ENCODE assay signal across 25 mouse cellular contexts in the genomic region with DNA sequence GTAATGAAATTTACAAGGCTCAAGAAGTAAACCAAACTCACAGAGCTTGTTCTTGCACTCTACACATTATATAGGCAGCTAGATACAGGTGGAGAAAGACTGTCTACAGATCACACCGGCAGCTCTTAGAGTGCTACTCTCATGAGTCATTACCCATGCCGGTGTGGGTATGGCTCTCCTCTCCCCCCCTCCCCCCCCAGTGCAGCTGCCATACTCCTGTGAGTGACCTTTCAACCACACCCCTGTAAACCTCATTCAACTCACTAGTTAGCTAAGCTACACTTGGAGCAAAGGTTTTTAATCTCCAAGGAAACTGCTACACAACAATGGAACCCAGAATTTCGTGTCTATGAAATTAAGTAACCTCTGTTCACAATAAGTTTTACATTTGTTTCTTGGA. TPM values are rescaled to one million over a fixed set of nuclear protein-coding genes. Genes with fewer than 3 reads are reported as not detected.
DNase-seq lines count a peak whose midpoint lies in the region; TF ChIP-seq lines count a peak whose summit lies in the region.
"Had no signal": no experiment of that assay in that cellular context is flagged by ENCODE, and none has a peak within 500 bp of the region (broad histone marks: within the 10 kb centered on the region; RNA-seq: fewer than 3 reads in every experiment).

No protein-coding gene starts in this region.

- H3K79me2 ChIP-seq in CH12.LX (replicated peaks; ENCODE audit: control insufficient read depth, extremely low read depth, insufficient read depth, poor library complexity, severe bottlenecking): peaks cover 15% of the 10 kb centered on the region

- no peaks in the 10 kb centered on the region for H3K27me3 ChIP-seq in CH12.LX (replicated peaks)
- H3K27me3 ChIP-seq in small intestine, adult 2 months (ENCODE audit: control insufficient read depth, insufficient read depth, low read length): no peaks in the 10 kb centered on the region
- H3K27me3 ChIP-seq: forebrain, embryonic 15.5 days; hindbrain, embryonic 15.5 days; liver, embryonic 15.5 days; lung, embryonic 15.5 days; midbrain, embryonic 15.5 days; neural tube, embryonic 15.5 days; Patski had no signal

- H3K4me3 ChIP-seq in CH12.LX (replicated peaks in 1 of 3; ENCODE audit: low read depth in 2 of 3, low read length in 2 of 3, poor library complexity in 1 of 3): no peak overlapping the region
- no peak overlapping the region for H3K4me3 ChIP-seq in small intestine, adult 2 months (ENCODE audit: low read depth, low read length)
- H3K4me3 ChIP-seq in left cerebral cortex, adult 2 months: no peak overlapping the region
- H3K4me3 ChIP-seq: forebrain, embryonic 15.5 days; hindbrain, embryonic 15.5 days; limb, embryonic 10.5 days; liver, embryonic 15.5 days; lung, embryonic 15.5 days; midbrain, embryonic 15.5 days; neural tube, embryonic 15.5 days had no signal

- peak; percentile 62; the same call in 1 of the 2 replicates for TF ChIP-seq EP300 in CH12.LX (IDR thresholded peaks at IDR 0.05; ENCODE audit: low read length)

- in situ Hi-C loops in CH12.LX (cut with MboI; ENCODE audit: low pct_ligation_motif_present, low pct_unique_long_range_greater_than_20kb, low sequenced_read_pairs): no loop called here

- dilution Hi-C loops in CH12.LX (cut with MboI; ENCODE audit: extremely low pct_ligation_motif_present, extremely low pct_unique_long_range_greater_than_20kb, low sequenced_read_pairs): no loop called here

- TF ChIP-seq CTCF in CH12.LX (conservative IDR thresholded peaks at IDR 0.05 in 1 of 2, IDR thresholded peaks at IDR 0.05 in 1 of 2; ENCODE audit: low read depth in 2 of 2, low read length in 2 of 2): no peak
- TF ChIP-seq CTCF in small intestine, adult 2 months (IDR thresholded peaks at IDR 0.05; ENCODE audit: extremely low read depth, insufficient read length, insufficient replicate concordance, low read depth, low read length): no peak
- no peak for TF ChIP-seq CTCF in left cerebral cortex, adult 2 months (IDR thresholded peaks at IDR 0.05)

- intact Hi-C loops in left cerebral cortex, adult 2 months (cut with DNase I): no loop called here

- TF ChIP-seq POLR2A in CH12.LX (IDR thresholded peaks at IDR 0.05; ENCODE audit: low read depth, low read length): no peak
- TF ChIP-seq POLR2A in small intestine, adult 2 months (IDR thresholded peaks at IDR 0.05; ENCODE audit: low read depth, low read length): no peak

- peak; percentile 67 for DNase-seq in A20 (ENCODE audit: low read depth, low spot score)
- DNase-seq in CH12.LX (ENCODE audit: extremely low read depth): peak; percentile 54
- peak; percentile 47 for DNase-seq in c-Kit-positive CD71-positive TER-119-positive erythroid progenitor cells, embryonic 14.5 days (ENCODE audit: low spot score)
- DNase-seq in ovary, postnatal 36 days (ENCODE audit: low spot score): no peak
- DNase-seq in cerebellum, adult 18-20 months: no peak
- DNase-seq in neural tube, embryonic 10.5 days (ENCODE audit: extremely low spot score, low spot score): no peak
- no peak for DNase-seq in left cerebral cortex, adult 2 months (ENCODE audit: extremely low spot score in 1 of 2, low spot score in 2 of 2)
- DNase-seq: adrenal gland, adult 8-10 months; cerebellum, adult 9-10 months; gastrocnemius, postnatal 10 days; kidney, adult 18-20 months; layer of hippocampus, adult 9-11 months; liver; lung, postnatal 4 days; thymus, postnatal 14 days had no signal

- H3K9ac ChIP-seq in CH12.LX (ENCODE audit: insufficient read depth, low read depth): no peak overlapping the region
- H3K9ac ChIP-seq: forebrain, embryonic 15.5 days; hindbrain, embryonic 15.5 days; liver, embryonic 15.5 days; lung, embryonic 15.5 days; midbrain, embryonic 15.5 days; neural tube, embryonic 15.5 days had no signal

- no peaks in the 10 kb centered on the region for H3K9me3 ChIP-seq in CH12.LX (replicated peaks; ENCODE audit: low read length)
- H3K9me3 ChIP-seq: forebrain, embryonic 15.5 days; hindbrain, embryonic 15.5 days; limb, embryonic 10.5 days; liver, embryonic 15.5 days; lung, embryonic 15.5 days; midbrain, embryonic 15.5 days; neural tube, embryonic 15.5 days had no signal

- H3K4me1 ChIP-seq in CH12.LX (ENCODE audit: control insufficient read depth in 1 of 2, insufficient read depth in 2 of 2): peaks cover 14 to 52% of the 10 kb centered on the region in 2 experiments
- H3K4me1 ChIP-seq in small intestine, adult 2 months (ENCODE audit: control insufficient read depth, insufficient read depth, insufficient read length, low read length): peaks cover 12% of the 10 kb centered on the region; the same call in 1 of the 2 replicates

- no peaks in the 10 kb centered on the region for H3K36me3 ChIP-seq in CH12.LX (replicated peaks in 1 of 2; ENCODE audit: control insufficient read depth in 1 of 2, insufficient read depth in 1 of 2, low read length in 1 of 2)
- H3K36me3 ChIP-seq in small intestine, adult 2 months (ENCODE audit: control insufficient read depth, insufficient read depth, low read length): no peaks in the 10 kb centered on the region
- H3K36me3 ChIP-seq: forebrain, embryonic 15.5 days; hindbrain, embryonic 15.5 days; limb, embryonic 10.5 days; liver, embryonic 15.5 days; lung, embryonic 15.5 days; midbrain, embryonic 15.5 days; neural tube, embryonic 15.5 days had no signal

- 0 out of 2 replicates have a peak overlapping the region, but pooled peaks have one; percentile 44 for H3K4me2 ChIP-seq in CH12.LX (ENCODE audit: insufficient read depth, low read depth, poor library complexity, severe bottlenecking)
- H3K4me2 ChIP-seq: forebrain, embryonic 15.5 days; hindbrain, embryonic 15.5 days; liver, embryonic 15.5 days; lung, embryonic 15.5 days; midbrain, embryonic 15.5 days; neural tube, embryonic 15.5 days had no signal

- no peak overlapping the region for H3K27ac ChIP-seq in CH12.LX (ENCODE audit: insufficient read depth, low read depth)
- peak overlapping the region; percentile 76 for H3K27ac ChIP-seq in small intestine, adult 2 months (ENCODE audit: insufficient read depth, low read depth, low read length)
- no peak overlapping the region for H3K27ac ChIP-seq in left cerebral cortex, adult 2 months
- H3K27ac ChIP-seq: forebrain, embryonic 15.5 days; hindbrain, embryonic 15.5 days; kidney, postnatal 0 days; limb, embryonic 10.5 days; liver, embryonic 15.5 days; lung, embryonic 15.5 days; midbrain, embryonic 15.5 days; neural tube, embryonic 15.5 days had no signal

- TF ChIP-seq RAD21 in CH12.LX (IDR thresholded peaks at IDR 0.05; ENCODE audit: low read depth, low read length): no peak

- WGBS in small intestine, adult 2 months: 10% methylated on average over 3 of the region's 3 CpGs

TF ChIP-seq in CH12.LX, 34 proteins besides CTCF, POLR2A, EP300 and RAD21:
- TF ChIP-seq ELF1 (IDR thresholded peaks at IDR 0.05; ENCODE audit: low read depth, low read length): 0 out of 2 replicates have a peak, but pooled peaks have one; percentile 14
- peak; percentile 63; the same call in 1 of the 2 replicates for TF ChIP-seq MAZ (IDR thresholded peaks at IDR 0.05; ENCODE audit: low read depth, low read length)
- TF ChIP-seq ETS1 (conservative IDR thresholded peaks at IDR 0.05; ENCODE audit: low read depth, low read length): peak; percentile 18; the same call in 1 of the 2 replicates
- no peak for TF ChIP-seq POLR2AphosphoS2 (IDR thresholded peaks at IDR 0.05; ENCODE audit: low read depth, low read length)
- TF ChIP-seq MAX (IDR thresholded peaks at IDR 0.05; ENCODE audit: low read length): peak; percentile 37; the same call in 1 of the 2 replicates
- 0 out of 2 replicates have a peak, but pooled peaks have one; percentile 25 for TF ChIP-seq KAT2A (IDR thresholded peaks at IDR 0.05; ENCODE audit: insufficient replicate concordance, low read length)
- peak; percentile 49; the same call in 1 of the 2 replicates for TF ChIP-seq BHLHE40 (IDR thresholded peaks at IDR 0.05; ENCODE audit: low read depth, low read length)
- 0 out of 2 replicates have a peak, but pooled peaks have one; percentile 36 for TF ChIP-seq SIN3A (IDR thresholded peaks at IDR 0.05; ENCODE audit: low read length)
- TF ChIP-seq MYC (IDR thresholded peaks at IDR 0.05; ENCODE audit: low read depth, low read length): no peak
- 0 out of 2 replicates have a peak, but pooled peaks have one; percentile 43 for TF ChIP-seq TCF12 (IDR thresholded peaks at IDR 0.05; ENCODE audit: low read depth, low read length)
- no peak for TF ChIP-seq USF1 (IDR thresholded peaks at IDR 0.05; ENCODE audit: low read depth, low read length)
- peak; percentile 75; the same call in 1 of the 2 replicates for TF ChIP-seq CHD2 (IDR thresholded peaks at IDR 0.05; ENCODE audit: low read length)
- TF ChIP-seq IRF4 (IDR thresholded peaks at IDR 0.05; ENCODE audit: low read depth, low read length): 0 out of 2 replicates have a peak, but pooled peaks have one; percentile 39
- TF ChIP-seq TBP (conservative IDR thresholded peaks at IDR 0.05; ENCODE audit: low read depth, low read length): no peak
- TF ChIP-seq HCFC1 (IDR thresholded peaks at IDR 0.05; ENCODE audit: low read depth, low read length): 0 out of 2 replicates have a peak, but pooled peaks have one; percentile 11
- no peak for TF ChIP-seq CHD1 (IDR thresholded peaks at IDR 0.05; ENCODE audit: low read depth, low read length)

RNA-seq across cellular contexts. Expression of a gene that starts 2.2 kb away (rescaled TPM):
- total RNA-seq in CH12.LX (2012; rRNA removed) (64.9 and 81.2 TPM in 2 replicates), CH12.LX (2014; rRNA removed) (277 and 305 TPM in 2 replicates)
- 171 and 212 TPM in 2 replicates for polyA plus RNA-seq in CH12.LX (2012; ENCODE audit: insufficient read length, low read depth)
- polyA plus RNA-seq in small intestine, adult 2 months (2012; rRNA removed): 1.3 and 2.8 TPM in 2 replicates
- total RNA-seq in left cerebral cortex, adult 2 months (2021): 100 to 1,000 TPM; 208 to 223 TPM

RNA-seq across cellular contexts. Expression of a gene that starts 58.9 kb away (rescaled TPM):
- total RNA-seq in CH12.LX (2012; rRNA removed) (26.4 and 33.9 TPM in 2 replicates), CH12.LX (2014; rRNA removed) (57.2 and 64.1 TPM in 2 replicates)
- polyA plus RNA-seq in CH12.LX (2012; ENCODE audit: insufficient read length, low read depth): 34.4 and 35.3 TPM in 2 replicates
- polyA plus RNA-seq in small intestine, adult 2 months (2012; rRNA removed): 2.6 and 3.3 TPM in 2 replicates
- 10 to 100 TPM; 35.1 to 42.4 TPM for total RNA-seq in left cerebral cortex, adult 2 months (2021)

Comparison
In these comparisons a context has a peak if more than half of its experiments do, and no peak if none do; other contexts are left out.
1. DNase-seq: peak in A20 (single experiment), CH12.LX (single experiment) and c-Kit-positive CD71-positive TER-119-positive erythroid progenitor cells, embryonic 14.5 days (single experiment); none in ovary, postnatal 36 days (single experiment), cerebellum, adult 18-20 months (0 of 2), neural tube, embryonic 10.5 days (single experiment) and left cerebral cortex, adult 2 months (0 of 2).